Mouse (Mus musculus) embryo, embryonic 9.5 days (tissue): ENCODE results near the gene F2rl1.
"Not testable (repeated sequence)": the region's sequence is repeated elsewhere in the genome, so short reads cannot be mapped to it uniquely, and the experiment has no call there.

ENCODE experiments used
- DNase-seq: peaks from one replicate; pipeline ENCODE4 v3.0.0-alpha.2; 2017; ENCODE audit errors: extremely low spot score

F2rl1 gene

GRCm38 (mm10) chr13:95533640-95534039 lies 8.6 kb upstream of the F2rl1 start:
- no peak for DNase-seq

DNA sequence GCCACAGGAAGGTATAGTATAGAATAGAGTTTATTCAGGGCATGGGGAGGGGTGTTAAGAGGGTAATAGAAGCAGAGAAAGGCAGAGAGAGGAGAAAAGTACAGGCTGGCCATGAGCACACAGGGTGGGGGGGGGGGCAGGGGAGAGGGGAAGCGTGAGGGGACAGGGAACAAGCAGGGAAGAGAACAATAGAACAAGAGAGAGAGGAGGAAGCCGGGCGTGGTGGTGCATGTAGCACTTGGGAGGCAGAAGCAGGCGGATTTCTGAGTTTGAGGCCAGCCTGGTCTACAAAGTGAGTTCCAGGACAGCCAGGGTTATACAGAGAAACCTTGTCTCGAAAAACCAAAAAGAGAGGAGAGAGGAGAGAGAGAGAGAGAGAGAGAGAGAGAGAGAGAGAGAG lies 8.1 kb upstream of the F2rl1 start:
- not testable (repeated sequence) for DNase-seq

DNA sequence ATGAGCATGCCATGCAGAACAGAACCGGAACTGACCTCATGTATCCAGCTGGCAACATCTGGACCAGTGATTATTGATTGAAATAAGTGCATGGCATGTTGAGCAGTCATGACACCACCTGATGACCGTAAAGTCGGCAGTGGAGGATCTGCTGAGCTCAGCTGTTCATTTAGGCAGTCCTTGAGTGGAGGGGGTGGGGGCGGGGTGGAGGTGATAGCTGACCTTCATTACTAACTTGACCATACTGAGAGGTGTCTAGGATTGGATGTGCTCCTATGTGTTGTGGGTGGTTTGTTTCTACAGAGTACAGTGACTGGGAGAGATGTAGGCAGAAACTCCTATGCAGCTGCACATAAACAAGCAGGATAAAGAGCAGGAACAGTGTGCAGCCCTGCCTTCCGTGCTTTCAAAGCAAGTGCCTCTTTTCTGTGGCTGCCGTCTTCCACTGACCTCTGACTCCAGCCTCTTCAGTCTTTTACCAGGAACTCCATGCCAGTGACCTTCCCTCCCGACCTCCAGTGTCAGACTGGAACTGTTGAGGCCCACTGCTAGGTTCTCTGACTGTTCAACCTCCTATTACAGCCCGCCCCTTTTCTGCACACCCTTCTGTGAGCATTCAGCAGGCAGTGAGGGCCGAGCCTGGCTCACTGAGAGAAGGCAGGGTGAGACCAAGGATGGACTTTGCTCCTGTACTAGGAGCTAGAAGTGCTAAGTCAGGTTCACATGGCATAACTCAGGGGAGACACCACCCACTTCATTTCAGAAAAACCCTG lies 6.4 kb upstream of the F2rl1 start:
- peak; percentile 67 for DNase-seq

GRCm38 (mm10) chr13:95529246-95529645 lies 4.2 kb upstream of the F2rl1 start:
- DNase-seq = no peak

DNA sequence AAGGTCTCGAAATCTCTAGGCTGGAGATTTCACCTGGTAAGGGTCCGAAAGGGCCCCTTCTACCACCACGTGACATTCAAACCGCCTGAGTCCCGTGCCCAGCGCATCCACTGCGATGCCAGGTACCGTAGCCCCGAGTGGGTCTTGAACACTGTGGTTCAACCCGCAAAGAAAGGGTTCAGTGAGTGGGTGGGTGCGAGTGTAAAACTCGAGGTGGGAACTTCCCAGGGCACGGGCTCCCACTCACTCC lies 678 bp downstream of the F2rl1 start:
- DNase-seq = no peak

DNA sequence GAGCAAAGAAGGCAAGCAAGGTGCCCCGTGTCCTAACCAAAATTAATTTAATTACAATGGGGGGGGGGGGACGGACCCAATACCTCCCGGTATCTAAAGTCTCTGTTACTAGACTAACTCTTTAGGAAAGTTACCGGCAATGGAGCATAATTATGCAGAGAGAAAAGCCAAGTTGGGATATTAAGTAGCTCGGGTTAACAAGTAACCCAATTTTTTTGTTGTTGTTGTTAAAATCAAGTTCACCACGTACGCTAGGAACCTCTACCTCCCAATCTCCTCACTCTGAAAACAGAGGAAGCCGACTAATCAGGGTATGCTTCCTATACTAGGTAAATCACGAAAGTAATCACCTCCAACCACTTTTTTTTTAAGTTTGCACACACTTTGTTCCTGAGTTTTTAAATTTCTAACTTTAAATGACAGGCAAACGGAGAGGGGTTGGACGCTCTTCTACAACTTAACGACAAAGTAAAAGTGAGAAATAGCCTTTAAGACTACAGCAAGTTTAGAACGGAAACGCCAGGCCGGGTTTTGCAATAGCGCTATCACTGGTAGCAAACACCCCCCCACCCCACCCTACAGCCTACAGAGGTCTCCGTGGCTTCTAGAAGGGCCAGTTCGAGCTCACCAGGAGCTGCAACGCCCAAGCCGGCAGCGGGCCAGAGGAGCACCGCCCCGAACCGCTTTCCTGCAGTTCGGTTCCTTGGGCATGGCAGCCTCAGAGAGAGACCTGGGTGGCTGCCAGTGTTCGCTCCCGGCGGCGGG lies 1.2 kb downstream of the F2rl1 start:
- peak; percentile 40 for DNase-seq

- no peak for DNase-seq
Observed at GRCm38 (mm10) chr13:95522176-95522575, 2.9 kb downstream of the F2rl1 start.

GRCm38 (mm10) chr13:95521029-95521428 lies 4.0 kb downstream of the F2rl1 start:
- DNase-seq = no peak

- no peak for DNase-seq
Observed at GRCm38 (mm10) chr13:95514756-95515155, 10.3 kb downstream of the F2rl1 start.

GRCm38 (mm10) chr13:95510054-95510453 lies 15.0 kb downstream of the F2rl1 start:
- no peak for DNase-seq

- DNase-seq = no peak
Observed at GRCm38 (mm10) chr13:95503279-95503917, 21.6 kb downstream of the F2rl1 start.

- DNase-seq = no peak
Observed at GRCm38 (mm10) chr13:95496601-95497000, 28.4 kb downstream of the F2rl1 start.

DNA sequence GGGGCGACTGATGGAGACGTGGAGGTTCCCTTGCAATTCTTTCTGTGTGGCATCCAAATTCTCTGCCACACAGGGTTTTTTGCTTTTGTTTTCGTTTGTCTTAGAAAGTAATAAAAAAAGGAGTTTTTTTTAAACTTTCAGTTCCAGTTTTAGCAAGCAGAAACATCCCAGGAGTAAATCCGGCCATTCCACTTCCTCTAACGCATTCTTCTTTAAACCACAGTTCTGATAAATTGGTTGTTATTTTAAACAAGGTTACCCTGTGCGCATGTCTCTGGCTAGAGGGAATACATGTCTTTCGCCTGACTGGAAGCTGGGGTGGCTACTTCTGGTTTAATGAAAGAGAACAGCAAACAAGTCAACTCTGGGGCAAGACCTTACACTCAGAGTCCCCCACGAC lies 30.2 kb downstream of the F2rl1 start:
- no peak for DNase-seq

GRCm38 (mm10) chr13:95493296-95493695 lies 31.7 kb downstream of the F2rl1 start:
- no peak for DNase-seq

GRCm38 (mm10) chr13:95491327-95491726 lies 33.7 kb downstream of the F2rl1 start:
- DNase-seq = no peak

DNA sequence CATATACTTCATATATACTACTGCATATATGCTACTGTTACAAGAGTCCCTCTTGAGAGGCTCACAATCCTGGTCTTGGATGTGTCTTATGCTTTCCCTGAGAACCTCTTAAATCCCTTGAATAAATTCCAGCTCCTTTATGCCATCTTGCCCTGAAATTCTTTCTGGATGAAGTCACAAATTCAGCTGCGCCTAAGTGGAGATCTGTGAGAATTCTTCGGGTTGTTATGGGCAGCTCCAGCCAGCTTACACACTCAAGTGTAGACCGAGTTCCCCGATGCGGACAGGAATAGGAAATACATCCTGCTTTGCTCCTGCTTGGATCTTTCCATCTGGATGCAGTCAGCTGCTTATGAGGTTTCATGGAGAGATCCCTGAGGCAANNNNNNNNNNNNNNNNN lies 40.4 kb downstream of the F2rl1 start:
- DNase-seq = no peak

- peak; percentile 81 for DNase-seq
Observed at GRCm38 (mm10) chr13:95481428-95481827, 43.6 kb downstream of the F2rl1 start.

DNA sequence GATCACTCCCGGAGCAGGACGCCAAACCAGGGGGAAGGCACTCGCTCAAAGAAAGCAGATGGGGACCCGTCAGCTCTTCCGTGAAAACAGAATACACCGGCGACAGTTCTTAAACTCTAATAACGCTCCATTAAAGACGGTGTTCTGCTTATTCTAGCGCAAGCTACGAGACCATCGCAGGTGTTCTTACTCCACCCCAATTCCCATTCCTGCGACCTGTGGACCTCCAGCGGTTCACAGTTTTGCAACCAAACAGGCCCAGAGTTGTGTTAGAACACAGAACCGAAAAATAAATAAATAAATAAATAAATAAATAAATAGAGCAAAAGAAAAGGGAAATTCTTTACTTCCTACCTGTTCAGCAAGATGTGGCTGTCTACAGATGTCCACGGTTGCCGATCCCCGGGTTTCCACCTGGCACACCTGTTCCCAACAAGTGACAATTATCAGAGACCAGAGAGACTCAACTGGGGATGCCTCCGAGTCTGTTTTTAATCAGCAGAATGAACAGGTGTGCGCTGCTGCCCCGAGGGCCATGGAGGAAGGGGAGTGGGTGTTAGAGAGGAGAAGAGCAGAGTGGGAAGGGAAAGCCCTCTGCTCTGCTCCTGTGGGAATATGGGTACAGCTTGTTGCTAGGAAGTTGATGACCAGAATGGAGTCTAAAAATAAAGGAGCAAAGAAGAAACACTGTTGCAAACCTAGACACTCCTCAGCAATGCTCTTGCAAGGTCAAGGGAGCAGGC lies 46.2 kb downstream of the F2rl1 start, which contains the start of gene S100z:
TSS of gene S100z (minus strand) at position 51 of the 743 bp plus-strand sequence.
- DNase-seq = no peak

DNA sequence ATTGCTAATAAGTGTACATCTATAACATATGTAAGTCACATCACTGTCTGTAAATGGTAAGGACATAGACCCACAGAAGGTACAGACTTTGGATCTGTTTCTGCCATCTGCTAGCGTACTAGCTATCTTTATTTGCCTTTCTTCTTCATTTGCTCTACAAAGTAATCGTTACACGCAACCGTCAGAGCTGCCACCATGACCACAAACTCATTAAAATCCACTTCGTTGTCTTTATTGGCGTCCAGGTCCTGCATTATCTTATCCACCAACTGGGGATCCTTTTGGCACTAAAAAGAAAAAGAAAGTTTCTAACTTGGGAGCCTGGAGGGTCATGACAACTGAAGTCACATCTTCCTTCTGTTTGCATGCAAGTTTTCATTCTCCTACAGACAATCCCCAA lies 47.9 kb downstream of the F2rl1 start:
- DNase-seq = no peak

- no peak for DNase-seq
Observed at GRCm38 (mm10) chr13:95475124-95475523, 49.9 kb downstream of the F2rl1 start.

DNA sequence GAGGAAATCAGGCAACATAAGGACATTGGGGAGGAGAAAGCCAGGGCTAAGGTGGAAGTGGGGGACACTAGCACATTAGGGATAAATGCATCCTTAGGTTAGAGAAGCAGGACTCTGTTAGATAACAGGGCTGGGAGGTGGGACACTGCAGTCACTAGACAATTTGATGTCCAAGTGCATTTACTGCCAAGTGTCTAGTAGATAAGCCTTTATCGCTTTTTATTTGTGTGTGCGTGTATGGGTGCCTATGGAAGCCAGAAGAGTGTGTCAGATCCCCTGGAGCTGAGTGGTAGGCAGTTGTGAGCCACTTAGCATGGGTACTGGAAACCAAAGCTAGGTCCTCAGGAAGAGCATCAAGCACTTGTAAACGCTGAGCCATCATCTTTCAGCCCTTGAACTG lies 50.7 kb downstream of the F2rl1 start:
- no peak for DNase-seq

GRCm38 (mm10) chr13:95470970-95471369 lies 54.1 kb downstream of the F2rl1 start:
- DNase-seq = no peak
